Mouse (Mus musculus): ENCODE data around the gene Dazap1. TPM values are rescaled to one million over a fixed set of nuclear protein-coding genes. Genes with fewer than 3 reads are reported as not detected.
A peak's percentile ranks its signal among the peaks of the same experiment; 100 is the strongest.

The Dazap1 gene
- polyA plus RNA-seq, 1 experiment from 2014 or later = 42.3 TPM

GRCm38 (mm10) chr10:80262169-80262568 lies 883 bp downstream of the Dazap1 start:
- Histone ChIP-seq H3K4me2 (ENCODE audit: low read depth, low read length) (peak overlapping the region; percentile 97), H3K4me1 (ENCODE audit: control insufficient read depth, insufficient read depth, low read length) (peaks cover 35% of the 10 kb centered on the region), H3K27ac (replicated peaks; ENCODE audit: low read depth, low read length) (peak overlapping the region; percentile 98), H3K4me3 (ENCODE audit: low read depth, low read length) (peak overlapping the region; percentile 58), H3K9me3 (ENCODE audit: control insufficient read depth, low read length) (no peaks in the 10 kb centered on the region), H3K9ac (ENCODE audit: low read depth, low read length) (peak overlapping the region; percentile 69; the same call in 1 of the 2 replicates), H3K27me3 (replicated peaks; ENCODE audit: control insufficient read depth, insufficient read depth, low read length) (no peaks in the 10 kb centered on the region), H3K36me3 (ENCODE audit: control insufficient read depth, insufficient read depth, low read length) (peaks cover 22% of the 10 kb centered on the region)
- ATAC-seq (ENCODE audit: low read depth) (no peak), DNase-seq (ENCODE audit: low spot score) (no peak)
- 78% methylated on average over 12 of the region's 12 CpGs for WGBS

DNA sequence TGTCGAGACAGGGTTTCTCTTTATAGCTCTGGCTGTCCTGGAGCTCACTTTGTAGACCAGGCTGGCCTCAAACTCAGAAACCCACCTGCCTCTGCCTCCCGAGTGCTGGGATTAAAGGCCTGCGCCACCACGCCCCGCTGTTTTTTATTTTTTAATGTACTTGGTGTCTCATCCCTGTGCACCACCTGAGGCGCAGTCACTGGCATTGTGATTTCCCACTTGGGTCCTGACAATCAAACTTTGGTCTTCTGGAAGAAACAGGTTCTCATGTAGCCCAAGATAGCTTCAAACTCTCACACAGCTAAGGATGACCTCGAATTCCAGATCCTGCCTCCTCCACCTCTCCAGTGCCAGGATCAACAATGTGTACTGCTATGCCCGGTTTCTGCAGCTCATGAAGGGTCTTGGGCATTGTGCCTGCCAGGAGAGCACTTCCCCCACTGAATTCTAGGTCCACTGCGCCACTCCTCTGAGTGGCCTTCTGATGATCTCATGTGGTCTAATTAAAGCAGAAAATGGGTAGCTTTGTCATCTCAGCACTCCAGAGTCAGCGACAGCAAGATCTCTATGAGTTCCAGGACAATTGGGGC lies 1.6 kb downstream of the Dazap1 start:
- Histone ChIP-seq H3K9ac (ENCODE audit: low read depth, low read length) (no peak overlapping the region), H3K4me2 (ENCODE audit: low read depth, low read length) (no peak overlapping the region), H3K27me3 (replicated peaks; ENCODE audit: control insufficient read depth, insufficient read depth, low read length) (no peaks in the 10 kb centered on the region), H3K36me3 (ENCODE audit: control insufficient read depth, insufficient read depth, low read length) (peaks cover 23% of the 10 kb centered on the region), H3K27ac (replicated peaks; ENCODE audit: low read depth, low read length) (no peak overlapping the region), H3K4me3 (ENCODE audit: low read depth, low read length) (no peak overlapping the region), H3K4me1 (ENCODE audit: control insufficient read depth, insufficient read depth, low read length) (peaks cover 42% of the 10 kb centered on the region), H3K9me3 (ENCODE audit: control insufficient read depth, low read length) (no peaks in the 10 kb centered on the region)
- DNase-seq (ENCODE audit: low spot score) (no peak), ATAC-seq (ENCODE audit: low read depth) (no peak)
- WGBS = 90% methylated on average over 10 of the region's 10 CpGs

GRCm38 (mm10) chr10:80264341-80265148 lies 3.3 kb downstream of the Dazap1 start:
- peak; percentile 51 for ATAC-seq (ENCODE audit: low read depth)
- Histone ChIP-seq H3K4me1 (ENCODE audit: control insufficient read depth, insufficient read depth, low read length) (peaks cover 45% of the 10 kb centered on the region), H3K27ac (replicated peaks; ENCODE audit: low read depth, low read length) (peak overlapping the region; percentile 68), H3K36me3 (ENCODE audit: control insufficient read depth, insufficient read depth, low read length) (peaks cover 20% of the 10 kb centered on the region; the same call in 1 of the 2 replicates), H3K9ac (ENCODE audit: low read depth, low read length) (peak overlapping the region; percentile 89), H3K4me2 (ENCODE audit: low read depth, low read length) (peak overlapping the region; percentile 75), H3K27me3 (replicated peaks; ENCODE audit: control insufficient read depth, insufficient read depth, low read length) (no peaks in the 10 kb centered on the region), H3K9me3 (ENCODE audit: control insufficient read depth, low read length) (no peaks in the 10 kb centered on the region), H3K4me3 (ENCODE audit: low read depth, low read length) (peak overlapping the region; percentile 76)
- peak; percentile 100 for DNase-seq (ENCODE audit: low spot score)
- 3% methylated on average over 42 of the region's 81 CpGs for WGBS

DNA sequence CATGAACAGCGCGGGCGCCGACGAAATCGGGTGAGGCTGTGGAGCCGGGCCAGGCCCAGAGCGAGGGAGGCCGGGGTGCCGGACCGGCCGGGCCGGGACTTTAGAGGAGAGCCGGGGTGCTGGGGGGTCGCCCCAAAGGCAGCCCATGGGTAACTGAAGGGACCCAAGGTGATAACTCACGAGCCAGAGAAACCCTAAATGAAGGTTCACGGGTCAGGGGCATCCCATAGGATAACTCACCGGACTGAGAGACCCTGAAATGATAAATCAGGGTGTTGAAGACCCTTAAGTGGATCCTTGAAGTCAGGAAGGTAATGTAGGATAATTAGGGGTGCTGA lies 3.8 kb downstream of the Dazap1 start:
- Histone ChIP-seq H3K4me2 (ENCODE audit: low read depth, low read length) (peak overlapping the region; percentile 75), H3K4me3 (ENCODE audit: low read depth, low read length) (peak overlapping the region; percentile 76), H3K9me3 (ENCODE audit: control insufficient read depth, low read length) (no peaks in the 10 kb centered on the region), H3K36me3 (ENCODE audit: control insufficient read depth, insufficient read depth, low read length) (peaks cover 20% of the 10 kb centered on the region; the same call in 1 of the 2 replicates), H3K9ac (ENCODE audit: low read depth, low read length) (peak overlapping the region; percentile 89), H3K27me3 (replicated peaks; ENCODE audit: control insufficient read depth, insufficient read depth, low read length) (no peaks in the 10 kb centered on the region), H3K4me1 (ENCODE audit: control insufficient read depth, insufficient read depth, low read length) (peaks cover 40% of the 10 kb centered on the region), H3K27ac (replicated peaks; ENCODE audit: low read depth, low read length) (peak overlapping the region; percentile 68)
- ATAC-seq (ENCODE audit: low read depth) = no peak
- no peak for DNase-seq (ENCODE audit: low spot score)
- WGBS = under 1% methylated on average over 17 of the region's 18 CpGs

GRCm38 (mm10) chr10:80270099-80270498 lies 8.8 kb downstream of the Dazap1 start:
- H3K9me3 ChIP-seq (ENCODE audit: control insufficient read depth, low read length) = no peaks in the 10 kb centered on the region
- H3K9ac ChIP-seq (ENCODE audit: low read depth, low read length) = peak overlapping the region; percentile 34; the same call in 1 of the 2 replicates
- DNase-seq (ENCODE audit: low spot score) = no peak
- peaks cover 26% of the 10 kb centered on the region for H3K4me1 ChIP-seq (ENCODE audit: control insufficient read depth, insufficient read depth, low read length)
- ATAC-seq (ENCODE audit: low read depth) = no peak
- 93% methylated on average over 2 of the region's 2 CpGs for WGBS
- H3K27ac ChIP-seq (replicated peaks; ENCODE audit: low read depth, low read length) = no peak overlapping the region
- H3K27me3 ChIP-seq (replicated peaks; ENCODE audit: control insufficient read depth, insufficient read depth, low read length) = no peaks in the 10 kb centered on the region
- peaks cover 35% of the 10 kb centered on the region for H3K36me3 ChIP-seq (ENCODE audit: control insufficient read depth, insufficient read depth, low read length)
- no peak overlapping the region for H3K4me2 ChIP-seq (ENCODE audit: low read depth, low read length)
- no peak overlapping the region for H3K4me3 ChIP-seq (ENCODE audit: low read depth, low read length)

- 78% methylated on average over 6 of the region's 6 CpGs for WGBS
- Histone ChIP-seq H3K27me3 (replicated peaks; ENCODE audit: control insufficient read depth, insufficient read depth, low read length) (no peaks in the 10 kb centered on the region), H3K9me3 (ENCODE audit: control insufficient read depth, low read length) (no peaks in the 10 kb centered on the region), H3K27ac (replicated peaks; ENCODE audit: low read depth, low read length) (no peak overlapping the region), H3K4me3 (ENCODE audit: low read depth, low read length) (no peak overlapping the region), H3K9ac (ENCODE audit: low read depth, low read length) (peak overlapping the region; percentile 23; the same call in 1 of the 2 replicates), H3K4me2 (ENCODE audit: low read depth, low read length) (no peak overlapping the region), H3K4me1 (ENCODE audit: control insufficient read depth, insufficient read depth, low read length) (peaks cover 25% of the 10 kb centered on the region), H3K36me3 (ENCODE audit: control insufficient read depth, insufficient read depth, low read length) (peaks cover 38% of the 10 kb centered on the region)
- DNase-seq (ENCODE audit: low spot score) = no peak
- ATAC-seq (ENCODE audit: low read depth) = no peak
Measured at GRCm38 (mm10) chr10:80270734-80271181, 9.5 kb downstream of the Dazap1 start.

- no peak overlapping the region for H3K4me2 ChIP-seq (ENCODE audit: low read depth, low read length)
- ATAC-seq (ENCODE audit: low read depth) = no peak
- no peak overlapping the region for H3K9ac ChIP-seq (ENCODE audit: low read depth, low read length)
- no peak overlapping the region for H3K4me3 ChIP-seq (ENCODE audit: low read depth, low read length)
- H3K27me3 ChIP-seq (replicated peaks; ENCODE audit: control insufficient read depth, insufficient read depth, low read length) = no peaks in the 10 kb centered on the region
- 82% methylated on average over 5 of the region's 5 CpGs for WGBS
- DNase-seq (ENCODE audit: low spot score) = no peak
- peaks cover 20% of the 10 kb centered on the region for H3K4me1 ChIP-seq (ENCODE audit: control insufficient read depth, insufficient read depth, low read length)
- H3K9me3 ChIP-seq (ENCODE audit: control insufficient read depth, low read length) = no peaks in the 10 kb centered on the region
- no peak overlapping the region for H3K27ac ChIP-seq (replicated peaks; ENCODE audit: low read depth, low read length)
- peaks cover 43% of the 10 kb centered on the region for H3K36me3 ChIP-seq (ENCODE audit: control insufficient read depth, insufficient read depth, low read length)
Measured at GRCm38 (mm10) chr10:80271186-80271843, 10.0 kb downstream of the Dazap1 start.

DNA sequence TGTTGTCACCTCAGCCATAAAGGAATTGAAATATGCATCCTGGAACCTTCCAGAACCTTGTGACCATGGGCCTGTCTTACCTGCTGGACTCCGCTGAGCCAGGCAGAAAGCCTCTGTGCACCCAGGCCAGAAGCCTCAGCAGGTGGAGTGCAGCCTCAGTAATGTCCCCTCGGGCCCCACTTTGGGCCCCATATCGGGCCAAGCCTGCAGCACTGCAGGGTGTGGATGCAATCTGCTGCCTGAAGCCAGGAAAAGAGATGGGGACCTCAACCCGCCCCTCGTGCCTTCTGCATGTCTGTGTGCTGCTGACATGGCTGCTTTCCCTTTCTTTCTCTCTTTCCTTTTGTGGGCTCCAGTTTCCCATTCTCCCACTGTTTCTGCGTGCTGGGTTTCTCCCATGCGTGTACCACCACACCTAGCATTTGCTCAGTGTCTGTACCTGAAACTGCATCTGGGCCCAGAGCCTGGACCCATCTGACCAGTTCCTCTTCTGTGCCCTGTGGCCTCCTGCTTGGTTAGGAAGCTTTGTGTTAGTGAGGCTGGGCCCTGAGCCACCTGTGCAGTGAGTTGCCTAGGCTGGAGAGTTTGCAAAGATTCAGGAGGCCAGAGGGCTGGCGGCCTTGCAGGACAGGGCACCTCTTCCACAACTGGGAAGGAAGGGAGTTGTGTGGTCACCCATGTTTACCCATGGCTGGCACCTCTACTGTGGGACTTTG lies 10.7 kb downstream of the Dazap1 start:
- DNase-seq (ENCODE audit: low spot score) = no peak
- H3K9me3 ChIP-seq (ENCODE audit: control insufficient read depth, low read length) = no peaks in the 10 kb centered on the region
- H3K27ac ChIP-seq (replicated peaks; ENCODE audit: low read depth, low read length) = no peak overlapping the region; the same call in 1 of the 2 replicates
- no peak overlapping the region for H3K4me2 ChIP-seq (ENCODE audit: low read depth, low read length)
- ATAC-seq (ENCODE audit: low read depth) = no peak
- H3K9ac ChIP-seq (ENCODE audit: low read depth, low read length) = no peak overlapping the region
- peaks cover 49% of the 10 kb centered on the region for H3K36me3 ChIP-seq (ENCODE audit: control insufficient read depth, insufficient read depth, low read length)
- peaks cover 13% of the 10 kb centered on the region for H3K4me1 ChIP-seq (ENCODE audit: control insufficient read depth, insufficient read depth, low read length)
- no peak overlapping the region for H3K4me3 ChIP-seq (ENCODE audit: low read depth, low read length)
- WGBS = 85% methylated on average over 8 of the region's 8 CpGs
- H3K27me3 ChIP-seq (replicated peaks; ENCODE audit: control insufficient read depth, insufficient read depth, low read length) = no peaks in the 10 kb centered on the region

Measured in embryonic facial prominence, embryonic 14.5 days (tissue).